Mouse (Mus musculus): ENCODE data around the gene Bank1.

Gene Bank1

DNA sequence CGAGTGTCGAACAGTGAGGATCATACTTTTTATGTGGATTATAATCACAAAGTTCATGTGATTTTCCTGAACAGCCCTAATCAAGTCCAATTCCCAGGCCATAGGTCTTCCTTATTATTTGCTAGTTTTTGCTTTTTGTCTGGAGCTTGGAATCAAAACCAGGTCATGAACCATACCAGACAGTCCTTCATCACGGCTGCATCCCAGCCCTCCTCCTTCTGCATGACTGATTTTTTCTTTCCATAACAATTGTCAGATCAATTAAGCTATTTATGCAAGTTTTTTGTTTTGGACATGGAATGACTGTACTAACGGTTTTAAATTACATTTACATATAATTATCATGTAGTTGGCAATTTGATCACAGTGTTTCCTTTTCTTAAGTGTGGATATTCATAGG, 315.2 kb downstream of the Bank1 start:
- in situ Hi-C loops (cut with MboI, MseI) = no loop called here

DNA sequence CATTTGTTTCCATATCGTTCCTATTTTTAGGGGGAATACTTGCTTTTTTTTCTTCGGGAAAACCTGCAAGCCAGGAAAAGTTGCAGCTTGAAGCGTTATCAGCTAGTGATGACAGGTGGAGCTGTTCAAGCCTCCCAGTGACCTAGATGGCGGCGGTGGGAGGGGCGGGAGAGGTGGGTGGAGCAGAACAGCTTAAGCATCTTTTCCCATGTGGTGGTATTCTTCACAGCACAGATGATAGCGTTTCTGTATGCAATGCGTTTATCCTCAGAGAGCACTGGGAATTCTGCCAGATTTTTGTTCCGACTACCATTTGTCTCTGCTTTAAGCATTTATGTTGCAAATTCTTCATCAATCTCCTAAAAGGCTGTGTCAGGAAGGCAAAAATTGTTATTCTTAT, 318.0 kb downstream of the Bank1 start:
- in situ Hi-C loops (cut with MboI, MseI) = no loop called here

GRCm38 (mm10) chr3:136007081-136007828, 318.6 kb downstream of the Bank1 start:
- in situ Hi-C loops (cut with MboI, MseI) = no loop called here

All from T-helper 17 cell (primary cell).